Mouse (Mus musculus) stomach, postnatal 0 days (tissue): ENCODE measurements at regions not wholly inside any gene's neighbourhood (a gene's known extent, or its start where the extent isn't known, plus 50 kb on each side); places are given as distances from the start of the nearest gene placed in this dataset.

Experiments used
- CTCF ChIP-seq: IDR thresholded peaks from 2 replicates; pipeline ENCODE4 v1.5.1; 2016; ENCODE audit warnings: antibody characterized with exemption, low read depth, mild to moderate bottlenecking, moderate library complexity
- EP300 ChIP-seq: optimal IDR thresholded peaks from 2 replicates; pipeline ENCODE3; 2016; ENCODE audit warnings: antibody characterized with exemption

- TF ChIP-seq CTCF = no peak
- TF ChIP-seq EP300 = no peak
Measured at GRCm38 (mm10) chr13:40423051-40423450, 61.8 kb upstream of the Ofcc1 start.
